Comparison of ENCODE assay signal across 12 mouse cellular contexts in the genomic region with DNA sequence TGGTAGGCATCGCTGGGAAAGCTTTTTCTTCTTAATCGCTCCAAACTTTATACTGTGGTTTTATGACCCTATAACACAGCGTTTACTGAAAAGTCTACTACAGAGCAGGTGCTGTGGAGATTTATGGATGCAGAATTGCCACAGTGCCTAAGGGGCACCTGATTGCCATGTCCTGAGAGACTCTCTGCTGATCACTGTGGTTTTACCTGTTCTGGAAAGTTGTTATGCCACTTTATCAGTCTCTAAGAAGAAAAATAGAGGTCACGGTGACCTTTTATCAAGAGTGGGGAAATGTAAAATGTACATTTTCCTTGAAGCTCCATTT.
DNase-seq lines count a peak whose midpoint lies in the region; ATAC-seq lines count a peak whose summit lies in the region.
"Had no signal": no experiment of that assay in that cellular context is flagged by ENCODE, and none has a peak within 500 bp of the region (broad histone marks: within the 10 kb centered on the region; RNA-seq: fewer than 3 reads in every experiment).

No protein-coding gene starts in this region.

- H3K27me3 ChIP-seq in hindbrain, embryonic 10.5 days (ENCODE audit: insufficient read depth, poor library complexity, severe bottlenecking), result no peaks in the 10 kb centered on the region
- no peaks in the 10 kb centered on the region for H3K27me3 ChIP-seq in hindbrain, embryonic 12.5 days
- no peaks in the 10 kb centered on the region for H3K27me3 ChIP-seq in embryonic facial prominence, embryonic 14.5 days (replicated peaks; ENCODE audit: control insufficient read depth, insufficient read depth, low read length)
- no peaks in the 10 kb centered on the region for H3K27me3 ChIP-seq in forebrain, embryonic 16.5 days (replicated peaks; ENCODE audit: control insufficient read depth, insufficient read depth, low read length)
- H3K27me3 ChIP-seq in neural tube, embryonic 14.5 days (ENCODE audit: control insufficient read depth, insufficient read depth, low read length), result no peaks in the 10 kb centered on the region
- H3K27me3 ChIP-seq: liver, embryonic 12.5 days had no signal

- H3K4me3 ChIP-seq in hindbrain, embryonic 10.5 days, result no peak overlapping the region
- no peak overlapping the region for H3K4me3 ChIP-seq in hindbrain, embryonic 12.5 days
- no peak overlapping the region for H3K4me3 ChIP-seq in embryonic facial prominence, embryonic 14.5 days (ENCODE audit: low read depth, low read length)
- no peak overlapping the region for H3K4me3 ChIP-seq in forebrain, embryonic 16.5 days (replicated peaks; ENCODE audit: low read length)
- H3K4me3 ChIP-seq in neural tube, embryonic 14.5 days (ENCODE audit: low read depth, low read length), result no peak overlapping the region
- H3K4me3 ChIP-seq: liver, embryonic 12.5 days had no signal

- peaks cover 7% of the 10 kb centered on the region for H3K4me1 ChIP-seq in hindbrain, embryonic 10.5 days (replicated peaks)
- H3K4me1 ChIP-seq in hindbrain, embryonic 12.5 days, result 0 out of 2 replicates have a peak, but pooled peaks cover 4% of the 10 kb centered on the region
- H3K4me1 ChIP-seq in embryonic facial prominence, embryonic 14.5 days (ENCODE audit: control insufficient read depth, insufficient read depth, low read length), result peaks cover 9% of the 10 kb centered on the region; the same call in 1 of the 2 replicates
- H3K4me1 ChIP-seq in forebrain, embryonic 16.5 days (replicated peaks; ENCODE audit: control insufficient read depth, insufficient read depth, low read length), result no peaks in the 10 kb centered on the region; the same call in 1 of the 2 replicates
- H3K4me1 ChIP-seq in neural tube, embryonic 14.5 days (ENCODE audit: control insufficient read depth, insufficient read depth, low read length), result no peaks in the 10 kb centered on the region
- H3K4me1 ChIP-seq: liver, embryonic 12.5 days had no signal

- no peak overlapping the region for H3K4me2 ChIP-seq in hindbrain, embryonic 12.5 days (replicated peaks)
- no peak overlapping the region for H3K4me2 ChIP-seq in embryonic facial prominence, embryonic 14.5 days (ENCODE audit: low read depth, low read length)
- no peak overlapping the region for H3K4me2 ChIP-seq in forebrain, embryonic 16.5 days (ENCODE audit: low read length)
- no peak overlapping the region for H3K4me2 ChIP-seq in neural tube, embryonic 14.5 days (ENCODE audit: low read depth, low read length)
- H3K4me2 ChIP-seq: liver, embryonic 12.5 days had no signal

- H3K9ac ChIP-seq in hindbrain, embryonic 12.5 days, result no peak overlapping the region
- no peak overlapping the region for H3K9ac ChIP-seq in embryonic facial prominence, embryonic 14.5 days (ENCODE audit: low read depth, low read length)
- no peak overlapping the region for H3K9ac ChIP-seq in forebrain, embryonic 16.5 days (replicated peaks; ENCODE audit: low read depth, low read length)
- no peak overlapping the region for H3K9ac ChIP-seq in neural tube, embryonic 14.5 days (replicated peaks; ENCODE audit: low read depth, low read length)
- H3K9ac ChIP-seq: liver, embryonic 12.5 days had no signal

- no peaks in the 10 kb centered on the region for H3K9me3 ChIP-seq in hindbrain, embryonic 10.5 days
- no peaks in the 10 kb centered on the region for H3K9me3 ChIP-seq in hindbrain, embryonic 12.5 days (replicated peaks)
- no peaks in the 10 kb centered on the region for H3K9me3 ChIP-seq in embryonic facial prominence, embryonic 14.5 days (ENCODE audit: control insufficient read depth, low read length)
- H3K9me3 ChIP-seq in forebrain, embryonic 16.5 days (ENCODE audit: control insufficient read depth, low read length), result no peaks in the 10 kb centered on the region
- no peaks in the 10 kb centered on the region for H3K9me3 ChIP-seq in neural tube, embryonic 14.5 days (ENCODE audit: control insufficient read depth, low read length)
- H3K9me3 ChIP-seq: liver, embryonic 12.5 days had no signal

- DNase-seq in hindbrain, embryonic 10.5 days (ENCODE audit: low spot score), result no peak
- no peak for DNase-seq in embryonic facial prominence, embryonic 14.5 days (ENCODE audit: low spot score)
- no peak for DNase-seq in adrenal gland, adult 18-20 months (ENCODE audit: low spot score in 2 of 2)
- no peak for DNase-seq in layer of hippocampus, postnatal 14 days (ENCODE audit: low spot score in 2 of 2)
- DNase-seq: kidney, adult 8-10 months; lung, postnatal 14 days; right cerebral cortex, postnatal 4 days had no signal

- H3K27ac ChIP-seq in hindbrain, embryonic 10.5 days, result peak overlapping the region; percentile 66; the same call in 1 of the 2 replicates
- H3K27ac ChIP-seq in hindbrain, embryonic 12.5 days, result no peak overlapping the region
- H3K27ac ChIP-seq in embryonic facial prominence, embryonic 14.5 days (replicated peaks; ENCODE audit: low read depth, low read length), result peak overlapping the region; percentile 53
- H3K27ac ChIP-seq in forebrain, embryonic 16.5 days (ENCODE audit: low read length), result peak overlapping the region; percentile 34
- no peak overlapping the region for H3K27ac ChIP-seq in neural tube, embryonic 14.5 days (ENCODE audit: low read depth, low read length)
- H3K27ac ChIP-seq: liver, embryonic 12.5 days had no signal

- 60% methylated on average over 4 of the region's 4 CpGs for WGBS in hindbrain, embryonic 10.5 days
- WGBS in hindbrain, embryonic 12.5 days, result 51% methylated on average over 4 of the region's 4 CpGs
- WGBS in embryonic facial prominence, embryonic 14.5 days, result 50% methylated on average over 4 of the region's 4 CpGs
- WGBS in forebrain, embryonic 16.5 days, result 26% methylated on average over 4 of the region's 4 CpGs
- WGBS in neural tube, embryonic 14.5 days, result 24% methylated on average over 4 of the region's 4 CpGs

- H3K36me3 ChIP-seq in hindbrain, embryonic 10.5 days, result no peaks in the 10 kb centered on the region
- no peaks in the 10 kb centered on the region for H3K36me3 ChIP-seq in hindbrain, embryonic 12.5 days
- no peaks in the 10 kb centered on the region for H3K36me3 ChIP-seq in embryonic facial prominence, embryonic 14.5 days (ENCODE audit: control insufficient read depth, insufficient read depth, low read length)
- no peaks in the 10 kb centered on the region for H3K36me3 ChIP-seq in forebrain, embryonic 16.5 days (ENCODE audit: control insufficient read depth, insufficient read depth)
- no peaks in the 10 kb centered on the region for H3K36me3 ChIP-seq in neural tube, embryonic 14.5 days (ENCODE audit: control insufficient read depth, insufficient read depth, low read length)
- H3K36me3 ChIP-seq: liver, embryonic 12.5 days had no signal

- no peak for ATAC-seq in hindbrain, embryonic 12.5 days (ENCODE audit: low FRiP score)
- no peak for ATAC-seq in embryonic facial prominence, embryonic 14.5 days (ENCODE audit: low read depth)
- ATAC-seq in forebrain, embryonic 16.5 days, result no peak
- peak; percentile 71 for ATAC-seq in neural tube, embryonic 14.5 days (ENCODE audit: low read depth)
- ATAC-seq: CD4-positive, CD25-positive, alpha-beta regulatory T cell, adult 4 months; liver, embryonic 12.5 days had no signal

Comparison
In these comparisons a context has a peak if more than half of its experiments do, and no peak if none do; other contexts are left out.
1. H3K27ac ChIP-seq: peak in hindbrain, embryonic 10.5 days (single experiment), embryonic facial prominence, embryonic 14.5 days (single experiment) and forebrain, embryonic 16.5 days (single experiment); none in hindbrain, embryonic 12.5 days (single experiment) and neural tube, embryonic 14.5 days (single experiment).